Mouse (Mus musculus): ENCODE results near the gene Alyref.

Gene Alyref

DNA sequence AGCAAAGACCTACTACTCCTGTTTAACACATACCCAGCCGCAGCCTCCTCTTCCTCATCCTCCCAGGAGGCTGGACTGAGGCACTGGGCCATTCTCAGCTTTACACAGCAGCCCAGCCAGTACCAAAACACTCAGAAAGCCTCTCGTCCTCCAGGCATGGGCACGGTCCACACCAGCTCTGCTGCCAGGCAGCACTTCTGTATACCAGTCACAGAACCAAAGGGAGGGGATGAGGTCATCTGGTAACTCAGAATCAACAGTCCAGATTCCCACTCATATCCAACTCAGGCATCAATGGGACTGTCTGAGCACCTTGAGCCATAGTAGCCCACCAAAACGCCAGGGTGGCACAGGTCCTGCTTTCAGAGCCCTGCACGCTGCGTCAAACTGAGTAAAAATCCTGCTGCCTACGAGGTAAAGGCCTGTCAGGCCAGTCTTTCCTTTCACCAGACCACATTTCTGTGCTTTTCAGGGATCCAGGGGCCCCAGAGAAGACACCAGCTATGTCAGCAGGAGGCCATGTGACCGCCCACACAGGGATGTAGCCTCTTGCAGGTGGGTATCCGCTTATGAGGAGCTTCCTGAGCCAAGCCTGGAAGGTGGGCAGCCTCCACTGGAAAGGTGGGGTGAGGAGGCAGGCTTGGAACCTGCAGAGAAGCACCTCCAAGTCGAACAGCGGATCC is 28.8 kb upstream of the Alyref start:
- DNase-seq (ENCODE audit: low read depth, low spot score), result no peak

- no peak for DNase-seq (ENCODE audit: low read depth, low spot score)
Observed at GRCm38 (mm10) chr11:120625152-120625775, 27.1 kb upstream of the Alyref start, which contains the start of gene Sirt7. TSS of gene Sirt7 (minus strand) at chr11:120625240.

GRCm38 (mm10) chr11:120624680-120625111 is 26.5 kb upstream of the Alyref start:
- DNase-seq (ENCODE audit: low read depth, low spot score), result peak; percentile 68

DNA sequence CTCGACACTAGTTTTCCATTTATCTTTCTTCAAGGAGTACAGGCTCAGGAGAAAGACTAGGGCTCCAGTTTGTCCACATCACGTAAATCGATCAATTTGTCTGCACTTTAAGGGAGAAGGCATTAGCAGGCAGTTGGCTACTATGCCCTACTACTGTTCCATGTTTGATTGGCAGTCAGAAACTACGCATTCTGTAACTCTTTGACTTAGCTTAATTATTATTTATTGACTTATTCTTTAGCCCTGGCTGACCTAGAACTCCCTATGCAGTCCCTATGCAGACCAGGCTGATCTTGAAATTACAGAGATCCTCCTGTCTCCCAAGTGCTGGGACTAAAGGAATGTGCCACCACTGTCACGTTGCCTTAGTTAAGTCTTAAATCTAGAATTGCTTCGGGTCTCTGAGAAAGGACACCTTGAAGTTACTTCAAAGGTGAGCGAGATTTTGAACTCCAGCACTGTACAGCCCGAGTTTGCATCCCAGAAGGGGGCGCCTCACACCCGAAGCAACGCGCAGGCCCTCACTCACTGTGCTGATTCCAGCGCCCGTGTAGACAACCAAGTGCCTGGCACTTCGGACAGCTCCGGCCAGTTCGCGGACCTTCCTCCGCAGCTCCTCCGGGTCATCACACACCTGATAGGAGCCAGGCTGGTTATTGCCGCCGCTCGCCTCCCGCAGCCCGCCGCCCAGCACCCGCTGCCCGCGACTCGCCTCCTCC is 26.0 kb upstream of the Alyref start:
- no peak for DNase-seq (ENCODE audit: low read depth, low spot score)

DNA sequence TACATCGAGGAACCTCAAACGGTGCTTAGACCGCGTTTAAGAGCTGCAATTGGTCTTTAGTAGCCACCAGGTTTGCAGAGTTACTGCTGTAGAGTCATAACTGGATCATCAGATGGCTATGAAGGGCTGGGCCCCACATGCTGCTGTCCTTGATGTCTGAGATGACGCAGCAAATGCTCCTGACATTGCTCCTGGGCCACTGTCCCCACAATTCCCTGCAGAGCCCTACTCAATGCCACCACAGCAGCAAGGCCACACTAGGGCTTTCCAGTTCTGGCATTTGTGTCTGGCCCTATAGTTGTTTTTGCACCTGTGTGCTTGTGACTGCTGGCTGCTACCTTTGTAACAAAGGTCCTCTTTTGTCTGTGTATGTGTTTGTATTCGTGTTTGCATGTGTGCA is 24.6 kb upstream of the Alyref start:
- DNase-seq (ENCODE audit: low read depth, low spot score), result no peak

DNA sequence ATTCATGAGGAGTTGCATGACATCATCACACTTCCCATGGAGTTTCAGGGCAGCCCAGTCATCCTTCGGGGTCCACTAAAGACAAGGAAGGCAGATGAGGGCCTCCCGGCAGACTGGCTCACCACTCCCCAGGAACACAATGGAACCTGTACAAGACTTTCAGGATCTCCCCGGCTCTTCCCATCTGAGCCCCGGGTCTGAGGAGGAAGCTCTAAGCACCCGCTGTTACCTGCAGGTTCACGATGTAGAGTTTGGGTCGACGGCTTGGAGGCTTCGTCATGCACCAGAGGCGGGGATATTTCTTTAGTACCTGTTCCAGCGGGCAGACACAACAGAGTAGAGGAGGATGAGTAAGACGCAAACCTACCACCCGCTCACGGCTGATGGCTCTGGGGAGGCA is 22.0 kb upstream of the Alyref start:
- no peak for DNase-seq (ENCODE audit: low read depth, low spot score)

DNA sequence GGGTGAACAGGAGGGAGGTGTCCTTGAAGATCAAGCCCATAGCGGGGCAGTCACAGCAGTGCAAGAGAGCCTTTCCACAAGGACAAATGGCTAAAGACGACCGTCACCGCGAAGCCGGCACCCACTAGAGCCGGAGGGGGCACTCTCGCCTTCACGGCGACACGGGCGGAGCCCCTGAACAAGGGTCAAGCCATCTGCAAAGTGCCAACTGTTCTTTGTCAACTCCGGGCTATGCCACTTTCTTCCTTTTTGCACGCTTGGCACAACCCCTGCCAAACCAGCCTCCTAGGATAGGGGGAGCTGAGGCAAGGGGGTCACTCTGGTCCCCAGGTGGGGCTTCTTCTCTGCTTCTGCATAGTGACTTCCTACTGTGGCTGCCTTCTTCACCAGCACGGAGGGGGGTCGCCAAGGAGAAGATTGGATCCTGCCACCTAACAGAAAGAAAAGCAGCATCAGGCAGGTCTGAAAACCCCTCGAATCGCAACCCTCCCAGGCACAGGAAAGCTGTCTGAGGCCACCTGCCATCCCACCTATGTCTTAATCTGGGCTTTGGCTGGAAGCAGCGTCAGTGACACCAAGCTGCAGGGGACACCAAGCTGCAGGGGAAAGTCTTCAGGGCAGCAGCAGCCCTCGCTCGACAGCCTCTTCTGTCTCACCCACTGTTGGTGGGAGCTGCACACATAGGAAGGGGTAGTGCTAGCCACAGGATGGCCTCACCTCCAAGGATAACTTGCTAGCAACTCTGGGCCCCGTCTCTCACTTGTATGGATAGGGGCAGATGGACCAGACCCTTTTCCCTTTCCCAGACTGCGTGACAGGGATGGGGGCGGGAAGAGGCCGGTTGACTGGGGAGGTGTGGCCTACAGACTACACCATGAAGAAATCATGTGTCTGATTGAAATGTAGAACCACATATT is 20.7 kb upstream of the Alyref start:
- DNase-seq (ENCODE audit: low read depth, low spot score), result no peak

DNA sequence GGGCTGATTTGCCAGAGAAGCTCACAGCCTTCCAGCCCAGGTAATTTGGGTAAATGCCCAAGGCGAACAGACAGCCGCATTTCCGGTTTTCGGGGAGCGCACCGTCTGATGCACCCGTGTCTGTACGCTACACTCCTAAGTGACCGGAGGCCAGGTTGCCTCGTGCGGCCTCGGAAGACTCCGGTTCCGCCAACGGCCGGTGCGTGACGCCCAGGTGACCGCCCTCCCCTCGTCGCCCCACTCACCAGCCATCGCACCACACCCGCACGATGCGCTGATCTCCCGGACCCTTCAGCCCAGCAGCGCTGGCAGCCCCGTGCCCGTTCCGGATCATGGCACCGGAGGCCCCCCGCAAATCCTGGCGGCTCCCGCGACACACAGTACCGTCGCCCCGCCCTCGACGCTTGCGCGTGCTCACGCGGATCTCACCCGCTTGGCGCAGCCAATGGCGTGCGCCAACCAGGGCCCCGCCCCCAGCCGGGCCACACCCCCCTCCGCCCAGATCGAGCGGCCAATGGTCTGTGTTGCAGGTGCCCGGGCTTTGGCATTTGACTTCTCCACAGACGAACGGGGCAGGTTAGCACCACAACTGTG is 19.5 kb upstream of the Alyref start, which contains the start of gene Pcyt2:
Pcyt2 (minus strand) TSS at position 418 of the 594 bp plus-strand sequence.
- peak; percentile 85 for DNase-seq (ENCODE audit: low read depth, low spot score)

GRCm38 (mm10) chr11:120616617-120617294 is 18.6 kb upstream of the Alyref start:
- DNase-seq (ENCODE audit: low read depth, low spot score), result no peak

GRCm38 (mm10) chr11:120615606-120616203 is 17.5 kb upstream of the Alyref start:
- DNase-seq (ENCODE audit: low read depth, low spot score), result no peak

- DNase-seq (ENCODE audit: low read depth, low spot score), result no peak
Observed at GRCm38 (mm10) chr11:120615167-120615566, 17.0 kb upstream of the Alyref start.

DNA sequence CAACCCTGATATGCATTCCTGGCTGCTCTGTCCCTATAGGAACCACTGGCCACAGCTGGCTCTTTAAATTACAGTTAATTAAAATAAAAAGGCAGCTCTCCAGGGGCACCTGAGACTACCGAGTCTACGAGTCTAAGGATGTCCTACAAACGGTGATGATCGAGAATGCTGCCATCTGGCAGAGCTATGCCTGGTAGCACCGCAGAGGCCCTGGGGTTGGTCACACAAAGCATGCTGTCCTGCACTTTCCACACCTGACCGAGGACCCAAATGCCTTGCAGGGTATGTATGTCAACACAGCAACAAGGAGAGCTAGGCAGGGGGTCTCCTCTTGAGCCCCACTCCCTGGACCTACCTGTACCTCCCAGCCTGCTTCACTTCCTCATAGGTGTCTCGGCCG is 15.8 kb upstream of the Alyref start:
- DNase-seq (ENCODE audit: low read depth, low spot score), result no peak

DNA sequence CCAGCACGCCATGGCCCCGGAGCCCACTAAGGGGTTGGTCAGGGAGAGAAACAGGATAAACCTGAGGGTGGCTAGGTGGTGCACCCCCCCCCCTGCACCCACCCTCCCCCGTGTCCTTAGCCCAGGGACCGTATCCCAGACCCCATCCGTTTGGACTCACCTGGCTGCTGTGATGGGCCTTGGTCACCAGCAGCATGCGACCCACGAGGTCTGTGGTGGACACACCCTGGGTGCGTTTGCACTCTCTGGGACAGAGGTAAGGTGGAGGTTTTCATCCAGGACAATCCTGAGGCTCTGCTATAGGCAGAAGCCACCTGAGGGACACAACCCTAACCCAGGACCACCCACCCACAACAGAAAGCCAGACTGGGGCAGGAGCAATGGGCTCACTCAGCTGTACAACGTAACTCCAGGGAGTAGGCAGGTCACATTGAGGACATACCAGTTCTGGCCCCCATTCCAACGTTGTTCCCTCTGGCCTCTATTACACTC is 15.4 kb upstream of the Alyref start:
- DNase-seq (ENCODE audit: low read depth, low spot score), result no peak

DNA sequence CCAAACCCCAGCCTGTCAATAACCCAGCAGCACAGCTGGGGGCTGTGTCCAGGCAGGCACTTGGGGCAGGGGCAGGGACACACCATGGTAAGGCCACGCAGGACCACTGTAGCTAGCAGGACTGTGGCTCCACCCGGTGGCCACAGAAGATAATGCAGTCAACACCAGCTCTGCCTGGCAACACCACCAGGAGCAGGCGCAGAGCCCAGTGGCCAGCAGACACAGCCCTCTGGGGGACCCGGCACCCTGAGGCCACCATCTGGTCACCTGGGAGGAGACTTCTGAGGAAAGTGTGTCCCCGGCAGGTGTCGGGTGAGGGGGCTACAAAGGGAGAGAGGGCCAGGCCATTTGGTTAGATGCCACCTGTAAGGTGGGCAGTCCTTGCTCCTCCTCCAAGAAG is 14.6 kb upstream of the Alyref start:
- peak; percentile 54 for DNase-seq (ENCODE audit: low read depth, low spot score)

DNA sequence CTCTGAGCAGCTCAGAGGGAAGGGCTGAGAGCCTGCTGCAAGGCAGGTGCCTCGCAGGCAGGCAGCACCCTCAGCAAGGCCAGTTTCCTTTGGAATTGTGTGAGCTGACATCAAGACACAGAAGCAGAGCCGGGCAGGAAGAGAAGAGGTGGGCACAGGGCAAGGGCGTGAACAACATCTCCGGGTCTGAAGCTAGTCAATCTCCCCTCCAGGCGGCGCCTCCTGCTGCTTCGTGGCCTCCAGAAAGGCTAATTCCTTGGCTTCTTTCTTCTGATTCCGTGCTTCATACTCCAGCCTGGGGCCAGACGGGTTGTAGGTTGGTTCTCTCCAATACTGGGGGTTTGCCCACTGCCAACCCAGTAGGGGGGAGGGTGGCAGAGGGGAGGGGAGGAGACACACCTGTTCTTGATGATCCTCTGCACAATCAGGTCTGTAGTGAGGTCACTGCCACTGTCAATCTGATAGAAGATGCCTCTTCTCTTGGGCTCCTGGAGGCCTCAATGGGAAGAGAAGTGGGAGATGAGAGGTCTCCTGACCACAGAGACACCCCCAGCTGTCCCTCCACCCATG is 12.4 kb upstream of the Alyref start:
- no peak for DNase-seq (ENCODE audit: low read depth, low spot score)

GRCm38 (mm10) chr11:120609250-120609649 is 11.1 kb upstream of the Alyref start:
- no peak for DNase-seq (ENCODE audit: low read depth, low spot score)

GRCm38 (mm10) chr11:120608241-120609034 is 10.3 kb upstream of the Alyref start, which contains the start of gene Npb:
TSS of gene Npb (plus strand) at chr11:120608477.
- DNase-seq (ENCODE audit: low read depth, low spot score), result no peak

- no peak for DNase-seq (ENCODE audit: low read depth, low spot score)
Observed at GRCm38 (mm10) chr11:120606764-120607163, 8.6 kb upstream of the Alyref start.

GRCm38 (mm10) chr11:120605667-120606066 is 7.5 kb upstream of the Alyref start:
- DNase-seq (ENCODE audit: low read depth, low spot score), result no peak
